Mouse (Mus musculus): Measurements from ENCODE around the gene Vps13c.
A peak's percentile ranks its signal among the peaks of the same experiment; 100 is the strongest.

GRCm38 (mm10) chr9:67802241-67802640, 38.0 kb upstream of the Vps13c start:
- TF ChIP-seq POLR2A (IDR thresholded peaks at IDR 0.05; ENCODE audit: low read depth, low read length) (no peak), CTCF (IDR thresholded peaks at IDR 0.05; ENCODE audit: extremely low read depth, insufficient read length, insufficient replicate concordance, low read depth, low read length) (peak; percentile 17; the same call in 1 of the 2 replicates)
